Mouse (Mus musculus) cerebellum, adult 9-10 months (tissue): ENCODE measurements at regions not wholly inside any gene's neighbourhood (a gene's known extent, or its start where the extent isn't known, plus 50 kb on each side); places are given as distances from the start of the nearest gene placed in this dataset.

Source experiments
- DNase-seq: peaks from one replicate; pipeline ENCODE4 v3.0.0; 2022

DNA sequence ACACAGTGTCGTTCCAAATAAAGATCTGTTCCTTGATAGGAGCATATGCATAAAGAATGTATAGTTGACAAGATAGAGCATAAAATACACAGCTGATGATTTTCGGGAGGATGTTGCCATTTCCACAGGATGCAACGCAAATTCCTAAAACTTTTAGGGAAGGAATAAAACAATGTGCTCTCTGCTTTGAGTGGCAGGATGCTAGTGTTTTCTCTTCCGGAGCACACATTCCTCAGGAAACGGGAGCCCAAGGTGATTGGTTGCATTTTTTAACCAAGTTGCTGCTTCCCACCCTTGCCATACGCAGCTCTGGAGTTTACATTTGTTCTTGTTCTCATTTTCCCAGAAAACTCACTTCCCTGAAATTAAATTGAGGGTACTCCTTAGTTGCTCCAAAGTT, 116.8 kb upstream of the Arhgap28 start:
- DNase-seq: no peak

DNA sequence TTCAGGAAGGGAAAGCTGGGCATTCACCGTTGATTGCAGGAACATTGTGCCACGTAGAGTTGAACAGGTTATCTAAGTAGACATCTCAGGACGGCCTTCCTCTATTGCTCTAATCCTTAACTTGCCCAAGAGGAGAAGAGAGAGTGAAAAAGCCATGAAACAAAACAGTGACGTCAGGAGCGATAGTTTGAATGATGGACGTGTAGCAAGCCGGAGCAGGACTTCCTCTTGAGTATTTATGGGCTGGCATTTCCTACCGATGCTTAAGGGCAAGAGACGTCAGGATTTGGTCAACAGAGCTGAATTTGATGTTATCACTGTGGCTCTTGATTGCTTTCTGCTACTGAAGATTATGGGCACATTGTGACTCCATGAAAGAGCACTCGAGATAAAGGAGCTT, 130.5 kb upstream of the Arhgap28 start:
- no peak for DNase-seq

DNA sequence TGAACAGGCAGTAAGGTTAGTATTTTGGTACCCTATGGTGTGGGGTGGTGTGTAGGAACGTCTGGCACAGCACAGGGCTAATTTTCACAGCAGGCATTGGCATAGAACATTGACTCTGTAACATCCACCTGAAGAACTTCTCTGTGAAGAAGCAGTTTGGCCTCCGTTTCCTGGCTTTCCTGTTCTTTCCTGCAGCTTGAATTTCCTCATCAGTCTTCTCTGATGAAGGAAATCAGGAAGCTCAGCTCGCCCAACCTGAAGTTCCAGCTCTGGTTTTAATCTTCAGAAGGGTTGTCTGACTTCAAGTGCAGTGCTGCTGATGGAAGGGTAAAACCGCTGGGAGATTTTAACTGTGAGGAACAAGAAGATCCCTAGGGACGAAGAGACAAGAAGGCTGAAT, 131.5 kb upstream of the Arhgap28 start:
- no peak for DNase-seq

DNA sequence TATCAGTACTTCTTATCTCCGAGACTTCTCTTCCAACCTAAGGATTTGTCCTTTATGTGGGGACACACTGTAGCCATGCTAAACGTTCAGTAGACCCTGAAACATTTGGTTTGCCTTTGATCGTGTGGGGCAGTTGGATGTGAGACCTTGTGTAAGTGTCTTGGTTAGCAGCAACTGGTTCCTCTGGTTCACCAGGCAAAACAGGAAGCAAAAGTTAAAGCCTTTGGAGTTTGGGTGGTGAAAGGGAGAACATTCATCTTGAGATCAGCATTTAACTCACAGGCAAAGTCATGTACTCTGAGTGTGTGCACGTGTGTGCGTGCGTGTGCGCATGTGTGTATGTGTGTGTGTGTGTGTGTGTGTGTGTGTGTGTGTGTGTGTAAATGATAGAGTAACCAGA, 130.3 kb upstream of the L3mbtl4 start:
- no peak for DNase-seq

DNA sequence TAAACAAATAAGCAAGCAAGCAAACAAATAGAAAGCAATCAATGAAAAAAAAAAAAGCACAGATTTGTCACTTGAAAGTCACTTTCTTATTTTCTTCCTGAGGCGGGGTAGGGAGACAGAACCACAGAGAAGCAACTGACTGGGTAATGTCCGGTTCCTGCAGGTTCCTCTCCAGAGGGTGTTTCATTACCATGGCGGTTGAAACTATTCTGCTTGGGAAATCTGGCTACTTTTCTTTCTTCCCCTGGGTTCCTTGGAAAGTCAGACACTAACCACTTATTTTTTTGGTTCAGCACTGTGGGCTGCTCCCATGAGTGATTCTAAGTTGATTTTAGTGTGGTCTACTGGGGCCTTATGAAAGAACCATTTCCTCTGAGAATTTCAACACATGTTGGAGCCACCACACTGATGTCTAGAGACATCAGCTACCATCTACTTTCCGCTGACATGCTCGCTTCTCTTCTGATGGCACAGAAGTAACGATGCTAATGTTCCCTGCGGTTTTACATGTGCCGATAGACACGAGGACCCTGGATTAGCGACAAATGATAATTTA, 124.3 kb upstream of the L3mbtl4 start:
- no peak for DNase-seq

DNA sequence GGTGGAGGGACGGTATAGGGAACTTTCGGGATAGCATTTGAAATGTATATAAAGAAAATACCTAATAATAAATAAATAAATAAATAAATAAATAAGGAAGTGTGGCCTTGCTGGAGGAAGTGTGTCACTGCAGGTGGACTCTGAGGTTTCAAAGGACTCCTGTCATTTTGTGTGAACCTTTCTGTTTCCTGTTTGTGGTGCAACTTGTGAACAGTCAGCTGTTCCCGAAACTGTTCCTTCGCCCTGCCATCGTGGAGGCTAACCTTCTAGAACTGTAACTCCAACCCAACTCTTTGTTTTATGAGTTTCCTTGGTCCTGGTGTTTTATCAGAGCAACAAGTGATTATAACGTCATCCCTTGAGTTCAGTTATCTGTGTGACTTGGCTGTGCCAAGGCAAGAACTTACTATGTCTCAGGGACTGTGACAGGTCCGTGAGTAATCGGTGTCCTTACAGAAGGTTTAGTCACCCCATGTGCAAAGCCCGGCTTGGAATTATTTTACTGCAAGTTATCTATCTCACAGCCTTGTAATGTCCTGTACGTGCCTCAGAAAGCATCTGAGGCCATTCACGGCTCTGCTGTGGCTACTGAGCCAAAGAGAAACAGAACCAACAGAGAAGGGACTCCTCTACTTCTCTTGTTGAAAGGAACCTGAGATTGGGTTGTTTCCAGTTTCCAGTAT, 121.0 kb upstream of the L3mbtl4 start:
- no peak for DNase-seq

DNA sequence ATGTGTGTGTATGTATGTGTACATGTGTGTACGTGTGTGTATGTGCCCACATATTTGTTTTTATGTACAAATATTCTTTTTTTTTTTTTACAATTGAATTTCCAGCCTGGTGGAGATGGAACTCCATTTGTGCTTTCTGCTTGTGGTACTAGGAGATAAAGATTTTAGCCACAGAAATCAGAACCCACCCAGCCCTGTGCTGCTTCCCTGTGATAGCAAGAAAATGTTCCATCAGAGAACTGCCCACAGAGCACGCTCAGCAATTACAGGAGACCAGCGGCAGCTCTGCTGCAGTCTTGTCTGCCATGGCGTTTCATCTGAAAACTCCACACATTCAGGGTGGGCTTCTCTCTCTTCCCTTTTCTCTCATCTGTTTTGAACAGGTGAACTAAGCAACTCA, 118.7 kb upstream of the L3mbtl4 start:
- DNase-seq: no peak

DNA sequence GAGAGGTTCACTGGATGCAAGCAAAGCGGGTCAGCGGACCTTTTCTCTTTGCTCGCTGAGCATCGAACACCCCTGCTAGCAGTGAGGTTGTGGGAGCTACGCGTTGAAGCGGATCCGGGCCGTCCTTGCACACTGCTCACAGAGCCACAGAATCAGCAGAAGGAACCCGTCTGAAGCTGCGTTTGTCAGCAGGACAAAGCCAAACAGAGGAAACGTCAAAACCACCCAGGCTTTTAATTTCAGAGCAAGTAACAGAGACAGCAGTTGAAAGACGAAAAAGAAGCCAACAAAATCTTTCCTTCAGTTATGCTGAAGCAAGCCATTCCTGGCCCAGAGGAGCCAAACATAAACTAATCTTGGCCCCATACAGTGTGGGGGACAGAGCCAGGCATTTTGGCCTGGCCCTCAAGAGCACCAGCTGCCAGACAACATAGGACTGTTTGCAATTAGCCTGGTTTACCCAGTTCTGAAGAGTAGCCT, 115.4 kb upstream of the L3mbtl4 start:
- no peak for DNase-seq

DNA sequence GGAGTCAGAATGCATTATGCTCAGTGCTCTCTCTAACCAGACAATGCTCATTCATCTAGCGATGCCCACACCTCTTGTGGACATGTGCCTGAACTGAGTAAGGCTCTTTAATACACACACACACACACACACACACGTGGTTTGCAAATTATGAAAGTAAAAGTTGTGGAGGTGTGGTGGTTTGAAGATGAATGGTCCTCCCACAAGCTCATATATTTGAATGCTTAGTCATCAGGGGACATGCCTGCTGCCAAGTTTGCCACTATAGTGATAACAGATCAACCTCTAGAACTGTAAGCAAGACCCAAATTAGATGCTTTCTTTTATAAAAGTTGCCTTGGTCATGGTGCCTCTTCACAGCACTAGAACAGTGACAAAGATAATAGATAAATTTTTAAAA, 112.5 kb upstream of the L3mbtl4 start:
- DNase-seq: no peak

DNA sequence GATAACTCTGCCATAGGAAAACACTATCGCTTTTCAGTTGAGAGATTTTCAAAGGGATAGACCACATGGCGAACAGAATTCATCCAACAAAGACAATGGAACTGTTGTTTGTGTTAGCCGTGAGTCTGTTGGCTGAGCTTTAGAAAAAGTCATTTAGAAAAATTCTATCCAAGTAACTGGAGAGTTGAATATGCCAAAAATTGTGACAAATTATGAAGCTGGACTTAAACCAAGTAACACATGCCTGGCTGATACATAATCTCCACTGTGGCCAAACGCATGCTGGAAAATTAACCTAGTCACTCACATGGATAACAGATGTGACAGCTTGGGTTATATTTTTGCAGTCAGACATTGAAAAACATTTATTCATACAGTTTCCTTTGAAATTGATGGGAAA, 110.1 kb upstream of the L3mbtl4 start:
- DNase-seq: no peak

DNA sequence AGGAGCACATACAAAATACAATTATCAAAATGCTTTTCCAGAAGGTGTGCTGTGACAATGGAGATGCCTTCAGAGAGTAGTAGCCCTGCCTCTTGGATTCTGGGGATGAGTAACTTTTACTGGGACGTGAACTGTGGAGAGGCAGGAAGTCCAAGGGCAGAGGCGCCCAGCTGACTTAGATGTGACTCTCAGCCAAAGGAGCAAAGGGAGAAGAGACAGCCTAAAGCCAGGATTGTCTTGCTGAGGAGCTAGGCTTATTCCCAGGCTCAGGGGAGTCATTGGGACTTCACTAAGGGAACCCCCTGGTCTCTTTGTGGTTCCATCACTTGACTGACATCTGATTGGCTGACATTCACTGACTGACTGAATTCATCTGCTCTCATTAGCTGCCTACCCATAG, 108.9 kb upstream of the L3mbtl4 start:
- no peak for DNase-seq

DNA sequence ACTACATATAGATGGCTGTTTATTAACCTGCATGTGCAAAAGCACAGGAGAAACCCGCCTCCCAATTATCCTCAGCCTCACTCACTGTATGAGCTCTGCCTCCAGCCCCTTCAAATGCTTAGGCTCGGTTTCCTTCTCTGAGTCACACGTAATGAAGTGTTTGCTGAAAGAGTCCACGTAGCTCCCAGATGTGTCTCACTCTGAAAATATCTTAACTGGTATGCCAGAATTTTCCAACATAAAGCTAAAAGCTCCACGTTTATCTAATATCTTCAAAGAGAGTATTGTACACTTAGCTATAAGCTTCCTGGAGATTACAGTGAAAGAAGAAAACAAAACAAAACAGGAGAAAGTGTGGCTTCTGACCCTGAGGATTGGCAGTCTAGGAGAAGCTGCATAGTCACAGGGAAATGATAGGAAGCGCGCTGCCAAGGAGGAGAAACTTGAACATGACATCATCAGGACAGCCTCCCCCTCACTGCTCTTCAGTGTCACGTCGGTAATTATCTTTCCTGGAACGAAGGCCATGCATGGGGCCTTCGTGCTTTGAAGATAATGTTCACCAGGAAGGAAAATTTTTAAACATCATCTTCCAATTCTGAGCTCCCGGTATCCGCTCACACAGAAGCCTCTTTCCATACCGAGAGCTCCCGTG, 108.3 kb upstream of the L3mbtl4 start:
- DNase-seq: no peak

DNA sequence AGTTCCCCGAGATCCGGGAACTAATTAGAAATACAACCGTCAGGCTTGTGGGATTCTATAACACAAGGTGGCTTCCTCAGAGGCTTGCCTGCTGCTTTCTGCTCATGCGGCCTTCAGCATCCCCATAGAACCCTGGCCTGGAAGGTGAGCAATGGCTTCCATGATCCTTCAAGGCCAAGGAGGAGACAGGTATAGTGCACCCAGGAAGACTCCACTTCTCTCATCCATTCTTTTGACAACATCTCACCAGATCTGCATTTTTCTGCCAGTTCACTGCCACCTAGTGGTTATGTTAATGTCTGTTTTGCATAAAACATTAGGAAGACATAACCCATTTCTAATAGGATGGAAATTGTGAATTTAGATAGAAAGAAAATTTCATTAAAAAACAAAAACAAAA, 107.2 kb upstream of the L3mbtl4 start:
- peak; percentile 39 for DNase-seq

DNA sequence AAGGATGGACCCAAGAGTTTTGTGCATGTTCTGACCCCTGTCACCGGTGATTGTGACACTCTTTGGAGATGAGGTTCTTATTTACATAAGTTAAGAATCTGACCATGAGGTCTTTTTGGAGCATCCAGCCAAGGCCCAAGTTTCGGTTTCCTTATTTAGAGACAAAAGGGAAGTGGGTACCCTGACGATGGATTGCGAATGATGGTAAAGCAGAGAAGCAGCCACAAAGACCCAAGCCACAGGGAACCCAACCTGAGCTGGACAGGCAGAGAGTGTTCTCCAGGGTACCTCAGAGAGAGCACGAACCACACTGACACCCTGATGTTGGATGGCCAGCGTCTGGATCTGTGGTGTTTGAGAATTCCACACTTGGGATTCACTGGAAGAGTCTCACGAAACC, 100.8 kb upstream of the L3mbtl4 start:
- DNase-seq: no peak

DNA sequence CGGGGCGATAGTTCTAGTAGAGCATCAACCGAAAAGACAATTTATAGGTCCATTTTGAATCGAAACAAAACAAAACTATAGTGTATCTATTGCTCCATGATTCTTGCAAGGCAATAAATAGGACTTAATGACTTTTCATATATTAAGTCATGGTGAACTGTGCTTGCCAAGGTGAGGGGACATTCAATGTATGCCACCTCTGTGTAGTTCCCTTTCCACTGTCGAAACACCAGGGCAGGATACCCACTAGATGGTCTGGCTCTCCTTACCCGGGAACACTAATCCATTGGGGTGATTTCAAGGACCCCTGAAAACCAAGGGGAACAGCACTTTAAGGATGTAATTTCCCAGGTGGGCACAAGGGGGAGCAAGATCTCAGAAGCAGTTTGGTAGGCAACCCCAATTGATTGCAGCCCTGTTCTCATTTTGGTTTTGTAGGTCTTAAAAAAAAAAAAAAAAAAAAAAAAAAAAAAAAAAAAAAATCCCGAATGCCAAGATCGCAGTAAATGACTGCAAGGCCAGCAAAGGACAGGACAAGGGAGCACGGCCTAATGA, 96.9 kb upstream of the L3mbtl4 start:
- peak; percentile 46 for DNase-seq

DNA sequence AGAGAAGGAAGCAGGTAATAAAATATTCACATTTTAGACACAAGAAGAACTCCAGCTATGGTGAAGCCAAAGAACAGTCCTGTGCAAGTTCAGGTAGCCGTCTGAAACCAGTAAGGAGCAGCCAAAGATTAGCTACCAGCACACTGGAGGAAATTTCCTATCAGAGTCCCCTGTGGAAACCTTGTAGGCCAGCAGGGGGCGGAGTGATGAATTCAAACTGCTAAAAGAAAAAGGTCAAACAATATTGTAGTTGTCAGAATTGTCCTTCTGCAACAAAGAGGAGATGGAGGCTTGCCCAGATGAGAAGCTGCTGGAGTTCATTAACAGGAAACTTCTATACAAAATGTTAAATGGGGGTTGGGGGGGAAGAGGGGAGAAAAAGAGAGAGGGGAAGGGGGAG, 95.8 kb upstream of the L3mbtl4 start:
- DNase-seq: peak; percentile 24

DNA sequence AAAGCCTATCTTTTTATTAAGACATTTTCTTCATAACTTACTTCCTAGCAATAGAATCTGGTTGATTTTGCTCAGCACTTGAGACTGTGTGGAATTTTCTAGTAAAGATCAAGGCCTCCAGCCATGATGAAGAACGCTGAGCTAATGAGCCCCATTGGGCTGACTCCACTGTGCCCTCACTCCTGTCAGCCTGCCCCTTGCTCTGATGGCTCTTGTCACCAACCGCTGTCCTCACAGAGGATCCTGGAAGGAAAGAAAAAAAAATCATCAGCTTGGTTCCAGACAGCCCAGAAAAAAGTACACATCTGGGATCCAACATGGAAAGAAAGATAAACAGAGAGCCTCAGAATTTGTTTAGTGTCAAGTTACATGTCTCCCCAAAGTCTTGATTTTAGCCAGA, 88.2 kb upstream of the L3mbtl4 start:
- no peak for DNase-seq

DNA sequence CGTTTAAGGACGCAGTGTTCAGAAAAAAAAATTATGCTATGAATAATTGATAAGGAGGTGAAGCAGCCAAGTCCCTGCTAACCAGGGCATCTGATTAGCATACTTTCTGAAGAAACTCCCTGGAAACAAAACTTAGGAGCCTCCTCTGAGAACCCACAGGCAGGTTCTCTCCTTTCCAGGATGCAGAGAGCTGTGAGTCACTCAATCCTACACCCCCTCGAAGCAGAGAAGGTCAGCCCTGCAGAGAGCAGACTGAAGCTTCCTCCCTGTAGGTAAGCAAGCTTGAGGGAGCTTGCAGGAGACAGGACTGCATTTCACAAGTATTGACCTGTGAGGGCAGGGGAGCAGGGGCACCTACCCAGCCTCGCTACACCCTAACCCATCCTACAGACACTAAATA, 83.7 kb upstream of the L3mbtl4 start:
- DNase-seq: no peak

DNA sequence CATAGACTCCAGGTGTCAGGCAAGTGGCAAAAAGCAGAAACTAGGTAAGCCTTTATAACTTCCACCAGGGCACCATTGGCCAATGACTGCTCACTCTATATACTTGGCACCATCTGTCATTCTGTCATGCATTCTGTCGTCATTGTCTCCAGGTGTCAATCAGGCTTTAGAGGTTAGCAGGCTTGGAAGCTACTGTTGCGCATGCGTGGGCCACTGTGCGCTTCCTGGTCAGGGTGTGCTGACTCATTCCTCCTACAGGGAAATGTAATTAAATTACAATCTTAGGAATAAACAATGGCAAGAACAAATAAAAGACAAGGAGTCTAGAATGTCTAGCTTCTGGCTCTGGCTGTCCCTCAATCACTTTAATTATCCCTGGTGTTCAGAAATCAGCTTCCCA, 68.1 kb upstream of the L3mbtl4 start:
- no peak for DNase-seq

DNA sequence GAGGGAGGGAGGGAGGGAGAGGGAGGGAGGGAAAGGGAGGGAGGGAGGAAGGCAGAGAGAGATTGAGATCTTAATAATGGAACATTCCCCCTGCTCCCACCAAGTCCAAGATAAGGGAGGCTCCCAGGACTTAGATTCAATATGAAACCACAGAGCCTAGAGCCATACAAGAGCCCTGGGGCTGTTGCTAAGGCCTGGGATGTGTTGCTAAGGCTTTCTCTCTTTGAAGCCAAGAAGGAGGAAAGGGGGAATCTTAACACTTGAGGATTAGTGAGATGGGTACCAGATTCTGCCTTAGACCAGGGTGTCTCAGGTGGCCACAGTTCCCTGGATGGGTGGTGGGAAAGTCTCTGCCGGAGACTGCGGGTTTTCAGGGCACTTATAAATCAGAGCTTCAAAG, 64.8 kb upstream of the L3mbtl4 start:
- DNase-seq: no peak

DNA sequence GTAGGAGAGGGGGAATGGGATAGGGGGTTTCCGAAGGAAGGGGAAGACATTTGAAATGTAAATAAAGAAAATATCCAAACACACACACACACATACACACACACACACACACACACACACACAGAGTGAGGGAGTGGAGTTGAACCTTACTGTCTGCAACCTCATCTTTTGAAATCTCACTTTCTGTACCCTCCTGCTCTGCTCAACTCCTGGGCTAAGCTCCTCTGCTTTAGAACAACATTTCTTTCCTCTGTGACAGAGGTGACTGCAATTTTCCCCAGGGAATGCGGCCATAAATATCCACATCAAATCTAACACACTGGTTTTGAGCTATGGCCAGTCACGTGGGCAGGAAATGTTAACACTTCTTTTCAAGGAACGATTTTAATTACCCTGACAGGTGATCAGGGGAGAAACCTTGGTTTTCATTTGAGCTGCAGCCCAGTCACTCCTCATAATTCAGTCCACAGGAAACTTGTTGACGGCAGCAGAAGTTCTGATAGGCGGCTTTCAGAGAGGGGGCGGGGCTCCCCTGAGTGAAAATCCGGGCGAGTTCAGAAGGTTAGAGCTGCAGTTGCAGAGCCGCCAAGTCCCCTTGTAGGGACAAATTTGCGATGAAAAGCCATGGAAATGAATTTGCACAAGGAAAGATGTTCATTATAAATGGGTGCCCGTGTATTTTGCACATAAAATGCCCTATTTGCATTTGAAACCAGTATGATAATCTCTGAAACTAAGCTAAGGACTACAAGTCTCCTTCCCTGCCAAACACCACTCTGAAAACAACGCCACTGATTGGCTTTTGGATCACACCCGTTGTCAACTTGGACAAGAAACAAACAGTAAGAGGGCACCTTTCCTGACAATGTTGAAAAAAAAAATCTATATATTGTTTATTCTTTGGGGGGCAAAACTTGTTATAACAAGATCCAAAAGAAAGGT, 63.0 kb upstream of the L3mbtl4 start:
- DNase-seq: no peak

DNA sequence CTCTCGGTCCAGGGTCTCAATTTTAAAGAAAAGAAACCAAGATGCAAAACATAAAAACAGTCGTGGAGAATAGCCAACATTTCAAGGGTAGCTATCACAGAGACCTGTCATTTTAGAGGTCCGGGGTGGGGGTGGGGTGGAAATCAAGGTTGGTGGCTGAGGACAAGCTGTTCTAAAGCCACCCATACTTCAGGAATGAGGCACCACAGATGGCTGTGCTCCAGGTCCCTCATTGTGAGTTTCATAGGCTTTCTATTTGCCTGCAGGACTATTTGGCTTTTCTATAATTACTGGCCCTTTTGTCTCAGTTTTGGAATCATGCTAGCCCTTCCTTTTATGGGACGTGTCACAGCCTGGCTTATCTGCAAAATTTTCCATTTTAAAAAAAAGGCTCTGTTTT, 55.4 kb upstream of the L3mbtl4 start:
- no peak for DNase-seq

DNA sequence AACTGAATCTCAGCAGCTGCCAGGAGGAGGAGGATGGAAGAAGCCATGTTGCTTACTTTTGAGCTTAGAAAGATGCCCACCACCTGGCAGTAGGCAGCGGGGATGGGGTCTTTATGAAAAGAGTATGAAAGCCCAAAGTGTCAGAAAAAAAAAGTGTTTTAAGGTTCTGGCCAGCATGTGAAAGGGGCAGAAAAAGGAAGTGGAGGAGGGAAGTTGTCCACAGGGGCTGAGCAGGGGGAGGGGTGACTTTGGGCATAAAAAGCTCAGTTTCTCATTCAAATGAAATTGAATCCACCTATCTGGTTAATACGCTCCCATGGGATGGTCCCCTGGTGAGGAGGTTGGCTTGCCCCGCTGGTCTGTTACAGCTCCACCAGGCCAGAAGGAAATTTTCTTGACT, 50.4 kb upstream of the L3mbtl4 start:
- DNase-seq: no peak
